Mouse (Mus musculus) T-helper 17 cell (primary cell): Measurements from ENCODE around the gene Rab37.

ENCODE experiments used
- in situ Hi-C, 2 experiments: fragments of 300-600 bp; cut with MboI, MseI; formaldehyde crosslinking; loops; 1 replicate in 1 of 2; 2 replicates in 1 of 2; pipeline ENCODE4 v1.15.1; 2025; ENCODE audit warnings: high pct_unique_total_duplicates in 2 of 2

The Rab37 gene

GRCm38 (mm10) chr11:115091362-115091901 lies at the start of gene Rab37:
Gene Rab37, plus strand, starts transcription at chr11:115091431.
- in situ Hi-C loops: loop anchor here in 1 of 2 experiments (5.0 kb wide), 2 partner anchors 61 to 171 kb away; no protein-coding TSS in a partner anchor

DNA sequence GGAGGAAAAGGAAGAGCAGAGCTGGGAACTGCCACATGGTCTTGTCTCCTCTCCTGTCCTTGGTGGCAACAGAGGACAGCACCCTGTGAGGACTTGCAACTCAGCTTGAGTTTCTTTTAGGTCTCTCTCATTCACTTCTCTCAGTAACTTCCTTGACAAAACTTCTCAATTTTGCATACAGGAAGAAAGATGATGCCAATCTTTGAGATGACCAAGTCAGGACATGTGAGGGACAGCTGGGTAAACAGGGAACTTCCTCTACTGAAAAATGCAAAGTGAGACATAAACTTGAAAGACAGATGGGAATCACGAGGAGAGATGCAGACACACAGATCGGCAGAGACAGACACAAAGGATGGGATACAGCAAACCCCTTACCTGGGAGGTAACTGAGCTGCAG lies 43.0 kb upstream of the Rab37 start, which contains the start of gene Cd300ld3:
TSS of gene Cd300ld3 (minus strand) at position 151 of the 400 bp plus-strand sequence.
- in situ Hi-C loops: no loop called here

- in situ Hi-C loops: no loop called here
These were observed 41.8 kb upstream of the Rab37 start for GRCm38 (mm10) chr11:115049282-115049895.

DNA sequence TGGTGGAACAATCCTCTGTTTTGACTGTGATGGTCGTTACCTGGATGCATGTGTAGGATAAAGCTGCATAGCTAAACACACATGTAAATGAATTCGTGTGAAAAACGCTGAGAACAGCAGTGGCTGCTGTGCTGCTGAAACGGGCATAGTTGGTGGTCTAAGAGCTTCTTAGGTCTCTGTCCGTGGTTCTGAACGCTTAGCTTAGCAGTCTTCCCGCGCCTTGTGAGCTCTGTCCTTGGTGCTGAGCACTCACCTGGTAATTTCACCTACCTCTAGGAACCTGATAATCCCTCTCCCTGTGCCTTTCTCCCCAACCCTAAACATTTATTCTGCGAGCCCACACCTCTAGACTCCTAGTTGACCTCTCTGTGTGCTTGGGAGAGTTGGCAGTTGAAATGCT lies 39.0 kb upstream of the Rab37 start:
- in situ Hi-C loops: loop anchor here in 1 of 2 experiments (5.0 kb wide), 1 partner anchor 35 kb away; the partner anchor contains the start of gene Cd300ld2

- in situ Hi-C loops: loop anchor here in 1 of 2 experiments (5.0 kb wide), 1 partner anchor 36 kb away; the partner anchor contains the start of gene Cd300ld2
These were observed 38.2 kb upstream of the Rab37 start for GRCm38 (mm10) chr11:115052991-115053390.

GRCm38 (mm10) chr11:115054537-115054936 lies 36.7 kb upstream of the Rab37 start:
- in situ Hi-C loops: loop anchor here in 1 of 2 experiments (5.0 kb wide), 1 partner anchor 37 kb away; the partner anchor contains the start of gene Cd300ld2

DNA sequence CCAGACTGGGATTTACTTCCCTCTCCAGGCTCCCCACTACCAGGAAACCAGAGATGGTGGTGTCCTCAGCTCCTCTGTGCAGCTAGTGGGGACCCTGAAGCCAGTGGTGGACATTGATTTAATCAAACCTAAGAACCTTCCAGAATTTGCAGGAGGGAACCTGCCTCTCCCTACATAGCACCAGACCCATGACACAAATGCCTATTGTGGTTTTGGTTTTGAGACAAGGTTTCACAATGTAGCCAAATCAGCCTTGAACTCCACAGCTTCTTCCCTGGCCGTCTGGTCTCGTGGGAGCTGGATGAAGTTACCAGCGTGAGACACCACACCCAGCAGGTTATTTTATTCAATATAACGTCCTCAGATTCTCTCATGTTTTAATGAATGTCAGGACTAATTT lies 32.5 kb upstream of the Rab37 start:
- in situ Hi-C loops: no loop called here

GRCm38 (mm10) chr11:115059797-115060196 lies 31.4 kb upstream of the Rab37 start:
- in situ Hi-C loops: loop anchor here in 1 of 2 experiments (5.0 kb wide), 1 partner anchor 37 kb away; no protein-coding TSS in a partner anchor

- in situ Hi-C loops: loop anchor here in 1 of 2 experiments (5.0 kb wide), 1 partner anchor 40 kb away; no protein-coding TSS in a partner anchor
These were observed 29.2 kb upstream of the Rab37 start, which contains the start of gene Cd300e for GRCm38 (mm10) chr11:115062077-115062476. Gene Cd300e, minus strand, starts transcription at chr11:115062177.

DNA sequence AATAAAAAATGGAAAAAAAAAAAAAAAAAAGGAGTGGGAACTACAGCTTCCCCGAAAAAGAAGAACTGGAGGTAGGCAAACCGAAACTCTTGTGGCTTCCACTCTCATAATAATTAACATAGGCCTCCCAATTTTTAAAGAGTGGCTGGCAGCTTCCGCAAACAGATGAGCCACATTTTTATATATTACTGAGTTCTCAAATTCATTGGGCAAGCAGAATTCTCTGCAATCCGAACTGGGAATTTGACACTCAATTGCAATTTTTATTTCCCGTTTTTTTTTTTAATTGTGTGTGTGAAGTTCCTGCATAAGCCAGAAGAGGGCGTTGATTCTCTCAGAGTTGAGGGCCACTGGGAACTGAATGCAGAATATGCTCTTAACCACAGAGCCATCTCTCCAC lies 24.5 kb upstream of the Rab37 start:
- in situ Hi-C loops: no loop called here

DNA sequence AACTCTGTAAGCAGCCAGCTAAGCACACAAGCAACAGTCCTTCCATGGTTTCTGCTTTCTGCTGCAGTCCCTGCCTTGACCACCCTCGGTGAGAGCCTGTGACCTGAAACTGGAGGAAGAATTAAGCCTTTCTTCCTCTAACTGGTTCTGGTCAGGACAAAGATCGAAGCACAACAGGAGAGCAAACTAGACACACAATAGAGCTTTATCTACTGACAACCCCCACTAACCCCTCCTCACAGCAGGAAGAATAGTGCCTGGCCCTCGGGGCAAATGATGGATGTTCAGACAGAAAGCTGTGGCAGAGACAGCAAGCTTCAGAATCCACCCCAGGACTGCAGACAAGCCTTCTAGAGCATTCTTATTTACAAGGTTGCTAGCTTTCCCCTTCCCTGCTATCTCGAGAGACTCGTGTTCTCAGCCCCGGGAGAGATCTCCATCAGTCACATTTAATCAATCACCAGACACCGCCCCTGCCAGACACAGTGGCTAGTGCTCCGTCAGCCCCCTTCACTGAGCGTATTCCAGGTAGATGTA lies 20.1 kb upstream of the Rab37 start:
- in situ Hi-C loops: no loop called here

- in situ Hi-C loops: no loop called here
These were observed 19.5 kb upstream of the Rab37 start for GRCm38 (mm10) chr11:115071631-115072294.

DNA sequence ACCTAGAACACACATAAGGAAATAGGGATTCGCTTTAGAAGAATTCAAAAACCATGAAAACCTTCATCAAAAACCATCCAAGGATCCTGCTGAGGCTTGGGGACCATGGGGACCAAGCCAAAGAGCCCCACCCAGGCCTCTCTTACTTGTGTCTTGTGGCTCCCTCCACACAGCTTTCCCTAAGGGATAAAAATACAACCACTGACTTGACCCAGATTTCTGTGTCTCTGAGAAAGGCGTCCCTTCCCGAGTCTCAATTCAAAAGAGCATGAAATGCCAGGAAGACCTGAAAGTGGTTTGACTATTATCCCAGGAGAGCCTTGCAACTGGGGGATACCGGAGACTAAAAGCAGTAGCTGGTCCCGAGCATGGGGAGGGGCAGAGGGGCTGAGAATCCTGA lies 18.2 kb upstream of the Rab37 start:
- in situ Hi-C loops: no loop called here

- in situ Hi-C loops: no loop called here
These were observed 15.8 kb upstream of the Rab37 start for GRCm38 (mm10) chr11:115075407-115075806.

DNA sequence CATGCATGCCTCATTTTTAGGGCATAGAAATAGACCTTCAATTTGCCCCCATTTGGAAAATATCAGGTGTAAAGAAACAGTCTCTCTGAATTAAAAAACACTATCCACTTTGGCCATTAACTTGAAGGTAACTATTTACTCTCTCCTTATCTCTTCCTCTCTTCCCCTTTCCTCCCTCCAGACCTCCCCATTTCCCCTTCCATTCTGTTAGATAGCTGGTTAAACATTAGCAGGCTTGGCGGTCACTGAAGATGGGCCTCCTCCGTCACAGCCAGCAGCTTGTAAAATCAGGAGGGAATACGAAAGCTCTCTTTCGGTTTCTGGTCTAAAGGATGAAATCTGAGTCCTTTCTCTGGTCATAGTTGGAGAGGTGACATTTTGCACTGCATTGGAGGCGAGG lies 15.4 kb upstream of the Rab37 start:
- in situ Hi-C loops: no loop called here

DNA sequence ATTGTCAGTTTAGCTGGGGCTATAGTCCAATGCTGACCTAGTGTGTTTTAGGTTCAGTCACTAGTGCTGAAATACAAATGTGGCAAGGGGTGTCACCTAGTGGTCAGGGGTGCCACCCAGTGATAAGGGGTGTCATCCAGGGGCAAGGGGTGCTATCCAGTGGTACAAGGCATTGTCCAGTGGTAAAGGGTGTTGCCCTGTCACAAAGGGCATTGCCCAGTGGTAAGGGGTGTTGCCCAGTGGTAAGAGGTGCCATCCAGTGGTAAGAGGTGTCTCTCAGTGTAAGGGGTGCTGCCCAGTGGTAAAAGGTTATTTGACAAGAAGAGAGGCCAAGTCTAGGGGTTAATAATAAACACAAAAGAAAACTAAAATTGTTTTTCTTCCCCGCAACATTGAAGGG lies 13.8 kb upstream of the Rab37 start:
- in situ Hi-C loops: no loop called here

DNA sequence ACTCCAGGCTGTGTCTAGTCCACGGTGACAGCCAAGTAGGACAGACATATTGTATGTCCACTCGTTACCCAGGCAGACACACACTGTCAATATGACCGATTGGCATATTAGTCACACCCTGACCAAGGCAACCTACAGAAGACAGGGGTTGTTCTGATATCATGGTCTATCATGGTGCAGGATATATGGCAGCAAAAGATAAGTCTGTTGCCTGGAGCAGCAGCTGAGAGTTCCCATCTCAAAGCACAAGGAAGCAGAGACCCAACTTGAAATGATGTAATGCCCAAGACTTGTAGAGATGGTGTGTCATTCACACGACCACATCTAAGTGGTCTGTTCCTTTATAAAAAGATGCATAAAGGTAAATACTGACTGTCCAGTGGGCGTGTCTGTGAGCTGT lies 12.6 kb upstream of the Rab37 start:
- in situ Hi-C loops: no loop called here

DNA sequence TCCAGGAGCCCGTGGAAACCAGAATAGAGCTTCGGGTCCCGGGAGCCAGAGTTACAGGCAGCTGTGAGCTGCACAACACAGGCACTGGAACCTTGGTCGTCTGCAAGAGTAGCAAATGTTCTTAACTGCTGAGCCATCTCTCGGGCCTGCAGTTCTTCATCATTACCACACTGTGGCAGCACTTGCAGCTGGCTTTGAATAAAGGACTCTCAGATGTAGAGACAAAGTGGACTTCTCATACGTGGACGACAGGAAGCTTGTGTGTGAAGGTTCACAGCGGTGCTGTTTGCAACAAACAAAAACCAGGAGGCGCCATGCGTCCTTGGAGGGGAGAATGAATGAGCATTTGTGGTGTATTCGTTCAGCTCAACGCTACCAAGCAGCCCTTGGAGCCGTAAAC lies 10.3 kb upstream of the Rab37 start:
- in situ Hi-C loops: loop anchor here in 1 of 2 experiments (5.0 to 10.0 kb wide), 2 partner anchors 71 to 104 kb away; partner anchors contain the start of genes Nat9 and Tmem104

- in situ Hi-C loops: loop anchor here in 1 of 2 experiments (5.0 to 10.0 kb wide), 2 partner anchors 71 to 103 kb away; partner anchors contain the start of genes Nat9 and Tmem104
These were observed 9.9 kb upstream of the Rab37 start for GRCm38 (mm10) chr11:115081373-115081772.

DNA sequence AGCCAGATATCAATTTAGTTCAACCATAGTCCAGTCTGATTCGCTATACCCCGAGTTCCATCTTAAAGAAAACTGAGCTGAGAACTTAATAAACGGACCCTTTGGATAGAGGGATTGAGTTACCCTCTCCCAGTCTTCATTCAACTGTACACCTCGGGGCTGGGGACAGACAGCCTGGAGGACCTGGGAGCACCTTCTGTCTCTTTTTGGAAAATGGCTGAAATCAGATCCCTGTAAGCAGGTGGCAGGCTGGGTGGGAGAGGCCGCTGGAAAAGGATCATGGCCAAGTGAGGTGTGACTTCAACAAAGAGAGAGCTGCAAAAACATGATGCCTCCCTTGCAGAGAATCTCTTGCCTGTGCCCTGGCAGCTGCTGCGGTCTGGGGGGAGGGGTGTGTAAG lies 9.0 kb upstream of the Rab37 start:
- in situ Hi-C loops: loop anchor here in 1 of 2 experiments (5.0 to 10.0 kb wide), 2 partner anchors 70 to 103 kb away; partner anchors contain the start of genes Nat9 and Tmem104

- in situ Hi-C loops: loop anchor here in 1 of 2 experiments (5.0 to 10.0 kb wide), 2 partner anchors 69 to 101 kb away; partner anchors contain the start of genes Nat9 and Tmem104
These were observed 7.7 kb upstream of the Rab37 start for GRCm38 (mm10) chr11:115083376-115084139.
